Mouse (Mus musculus): ENCODE results near the gene Itgb8. TPM values are rescaled to one million over a fixed set of nuclear protein-coding genes. Genes with fewer than 3 reads are reported as not detected.

Itgb8 gene
- polyA plus RNA-seq, 1 experiment from 2014 or later, result 2.6 TPM

- Histone ChIP-seq H3K4me1 (replicated peaks) (no peaks in the 10 kb centered on the region), H3K4me3 (replicated peaks) (no peak overlapping the region), H3K36me3 (no peaks in the 10 kb centered on the region), H3K9ac (no peak overlapping the region), H3K27ac (no peak overlapping the region), H3K9me3 (no peaks in the 10 kb centered on the region), H3K4me2 (replicated peaks) (no peak overlapping the region), H3K27me3 (replicated peaks) (no peaks in the 10 kb centered on the region)
- ATAC-seq, result no peak
These were observed 8.2 kb downstream of the Itgb8 start for GRCm38 (mm10) chr12:119230444-119230843.

DNA sequence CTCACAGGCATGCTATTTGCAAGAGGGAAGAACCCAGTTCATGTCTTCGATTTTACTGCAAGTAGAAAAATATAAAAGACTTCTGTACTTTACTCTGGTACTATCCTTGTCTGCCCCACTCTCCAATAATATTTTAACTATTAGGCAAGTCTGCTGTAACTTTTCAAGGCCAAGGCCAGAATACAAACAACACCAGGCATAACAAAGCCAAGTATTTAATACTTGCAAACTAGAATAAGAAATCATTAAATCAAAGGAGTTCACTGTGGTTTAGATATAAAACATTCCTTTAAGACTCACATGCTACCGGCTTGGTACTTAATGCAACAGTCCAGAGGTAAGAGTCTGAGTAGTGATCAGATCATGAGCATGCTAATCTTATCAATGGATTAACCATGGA is 9.0 kb downstream of the Itgb8 start:
- H3K4me1 ChIP-seq (replicated peaks), result no peaks in the 10 kb centered on the region
- H3K4me3 ChIP-seq (replicated peaks), result no peak overlapping the region
- H3K36me3 ChIP-seq, result no peaks in the 10 kb centered on the region
- no peak overlapping the region for H3K27ac ChIP-seq
- ATAC-seq, result no peak
- 82% methylated on average over 2 of the region's 2 CpGs for WGBS
- H3K4me2 ChIP-seq (replicated peaks), result no peak overlapping the region
- H3K27me3 ChIP-seq (replicated peaks), result no peaks in the 10 kb centered on the region
- no peaks in the 10 kb centered on the region for H3K9me3 ChIP-seq
- H3K9ac ChIP-seq, result no peak overlapping the region

GRCm38 (mm10) chr12:119227898-119228297 is 10.7 kb downstream of the Itgb8 start:
- Histone ChIP-seq H3K4me2 (replicated peaks) (no peak overlapping the region), H3K4me3 (replicated peaks) (no peak overlapping the region), H3K9me3 (no peaks in the 10 kb centered on the region), H3K36me3 (no peaks in the 10 kb centered on the region), H3K4me1 (replicated peaks) (no peaks in the 10 kb centered on the region), H3K9ac (no peak overlapping the region), H3K27ac (no peak overlapping the region), H3K27me3 (replicated peaks) (no peaks in the 10 kb centered on the region)
- WGBS, result 70% methylated on average over 1 of the region's 1 CpGs
- ATAC-seq, result no peak

- Histone ChIP-seq H3K4me1 (replicated peaks) (no peaks in the 10 kb centered on the region), H3K9ac (no peak overlapping the region), H3K9me3 (no peaks in the 10 kb centered on the region), H3K27ac (no peak overlapping the region), H3K27me3 (replicated peaks) (no peaks in the 10 kb centered on the region), H3K36me3 (no peaks in the 10 kb centered on the region), H3K4me2 (replicated peaks) (no peak overlapping the region), H3K4me3 (replicated peaks) (no peak overlapping the region)
- no peak for ATAC-seq
These were observed 13.9 kb downstream of the Itgb8 start for GRCm38 (mm10) chr12:119224699-119225098.

GRCm38 (mm10) chr12:119219409-119219808 is 19.2 kb downstream of the Itgb8 start:
- Histone ChIP-seq H3K27me3 (replicated peaks) (no peaks in the 10 kb centered on the region), H3K9me3 (no peaks in the 10 kb centered on the region), H3K9ac (no peak overlapping the region), H3K4me2 (replicated peaks) (no peak overlapping the region), H3K27ac (no peak overlapping the region), H3K36me3 (no peaks in the 10 kb centered on the region), H3K4me1 (replicated peaks) (no peaks in the 10 kb centered on the region), H3K4me3 (replicated peaks) (no peak overlapping the region)
- 84% methylated on average over 1 of the region's 1 CpGs for WGBS
- no peak for ATAC-seq

DNA sequence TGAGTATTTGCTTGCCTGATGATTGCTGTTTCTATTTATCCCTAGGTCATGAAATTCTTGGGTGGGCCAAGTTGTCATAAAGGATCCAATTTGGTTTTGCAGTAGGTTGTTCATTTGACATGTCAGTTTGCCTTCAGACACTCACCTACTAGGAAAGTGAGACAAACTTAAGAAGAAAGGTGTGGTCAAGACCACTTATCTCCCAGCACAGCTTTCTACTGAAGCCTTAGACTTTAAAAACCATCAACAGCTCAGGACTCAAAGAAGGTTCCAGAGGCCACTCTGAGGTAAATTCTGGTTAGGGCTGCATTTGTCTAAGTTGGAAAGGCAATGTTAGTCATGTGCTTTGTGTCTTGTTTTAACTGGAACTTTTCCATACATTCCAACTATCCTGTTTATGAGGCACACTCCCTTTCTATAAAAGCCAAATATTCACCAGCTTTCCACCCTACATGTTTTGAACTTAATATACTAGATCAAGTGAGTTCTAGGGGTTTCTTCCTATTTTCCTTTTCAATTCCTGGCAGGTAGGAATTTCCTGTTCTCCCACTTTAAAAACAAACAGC is 20.8 kb downstream of the Itgb8 start:
- no peaks in the 10 kb centered on the region for H3K4me1 ChIP-seq (replicated peaks)
- no peaks in the 10 kb centered on the region for H3K36me3 ChIP-seq
- no peak overlapping the region for H3K9ac ChIP-seq
- no peaks in the 10 kb centered on the region for H3K27me3 ChIP-seq (replicated peaks)
- no peak overlapping the region for H3K27ac ChIP-seq
- ATAC-seq, result no peak
- H3K4me3 ChIP-seq (replicated peaks), result no peak overlapping the region
- no peak overlapping the region for H3K4me2 ChIP-seq (replicated peaks)
- H3K9me3 ChIP-seq, result no peaks in the 10 kb centered on the region

DNA sequence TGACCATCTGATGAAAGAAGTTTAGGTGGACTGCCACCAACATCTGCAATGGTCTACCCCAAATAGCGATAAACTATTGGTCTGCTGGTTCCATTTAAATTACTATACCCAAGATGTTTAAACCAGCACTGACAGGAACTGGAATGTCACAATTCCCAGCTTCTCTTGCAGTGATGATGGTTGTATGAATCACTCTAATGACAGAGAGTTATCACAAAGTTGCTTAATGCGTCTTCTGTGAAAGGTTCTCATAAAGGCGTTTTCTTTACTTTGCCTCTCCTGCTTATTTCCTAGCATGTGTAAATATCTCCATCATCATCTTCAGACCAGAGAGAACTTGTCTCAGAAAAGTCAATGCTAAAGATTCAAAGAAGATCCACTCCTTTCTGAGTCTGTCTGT is 23.4 kb downstream of the Itgb8 start:
- no peaks in the 10 kb centered on the region for H3K27me3 ChIP-seq (replicated peaks)
- H3K9ac ChIP-seq, result no peak overlapping the region
- H3K9me3 ChIP-seq, result no peaks in the 10 kb centered on the region
- no peak overlapping the region for H3K4me2 ChIP-seq (replicated peaks)
- WGBS, result 91% methylated on average over 3 of the region's 3 CpGs
- H3K36me3 ChIP-seq, result no peaks in the 10 kb centered on the region
- no peak overlapping the region for H3K4me3 ChIP-seq (replicated peaks)
- H3K27ac ChIP-seq, result no peak overlapping the region
- no peaks in the 10 kb centered on the region for H3K4me1 ChIP-seq (replicated peaks)
- no peak for ATAC-seq

DNA sequence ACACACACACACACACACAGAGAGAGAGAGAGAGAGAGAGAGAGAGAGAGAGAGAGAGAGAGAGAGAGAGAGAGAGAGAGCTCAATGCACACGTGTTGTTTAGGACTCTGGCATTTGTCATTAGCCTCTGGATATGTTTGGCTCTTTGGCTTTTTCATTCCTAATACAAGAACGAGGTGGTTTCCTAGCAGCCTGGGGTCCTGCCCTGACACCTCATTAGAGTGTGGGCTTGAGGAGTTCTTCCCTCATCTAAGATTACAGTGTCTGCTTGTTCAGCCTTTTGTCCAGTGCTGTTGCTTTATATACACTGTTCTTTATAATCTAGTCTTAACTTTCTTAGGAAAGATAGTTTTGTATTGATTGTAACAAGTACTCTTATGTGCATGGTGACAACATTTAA is 27.1 kb downstream of the Itgb8 start:
- Histone ChIP-seq H3K9me3 (no peaks in the 10 kb centered on the region), H3K4me3 (replicated peaks) (no peak overlapping the region), H3K9ac (no peak overlapping the region), H3K27ac (no peak overlapping the region), H3K4me2 (replicated peaks) (no peak overlapping the region), H3K27me3 (replicated peaks) (no peaks in the 10 kb centered on the region), H3K36me3 (no peaks in the 10 kb centered on the region), H3K4me1 (replicated peaks) (no peaks in the 10 kb centered on the region)
- 40% methylated on average over 2 of the region's 2 CpGs for WGBS
- ATAC-seq, result no peak

DNA sequence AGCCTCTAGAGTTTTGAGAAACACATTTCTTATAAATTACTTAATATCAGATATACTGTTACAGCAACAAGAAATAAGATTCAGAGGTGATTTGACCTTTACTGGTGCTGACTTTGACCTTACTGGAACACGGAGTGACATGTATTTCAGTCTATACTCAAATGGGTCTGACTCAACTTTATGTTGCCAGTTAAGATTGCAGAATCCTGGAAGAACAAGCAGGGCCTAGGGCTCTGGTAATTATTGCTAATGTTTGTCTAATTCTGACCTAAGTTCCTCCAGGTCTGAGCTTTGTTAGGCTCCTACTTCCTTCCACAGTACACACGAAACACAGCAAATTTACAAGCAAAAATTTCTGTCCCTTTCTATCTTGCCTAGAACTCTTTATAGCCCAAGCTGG is 28.0 kb downstream of the Itgb8 start:
- WGBS, result 90% methylated on average over 2 of the region's 2 CpGs
- Histone ChIP-seq H3K9ac (no peak overlapping the region), H3K9me3 (no peaks in the 10 kb centered on the region), H3K4me3 (replicated peaks) (no peak overlapping the region), H3K27ac (no peak overlapping the region), H3K4me1 (replicated peaks) (no peaks in the 10 kb centered on the region), H3K27me3 (replicated peaks) (no peaks in the 10 kb centered on the region), H3K36me3 (no peaks in the 10 kb centered on the region), H3K4me2 (replicated peaks) (no peak overlapping the region)
- ATAC-seq, result no peak

- H3K4me2 ChIP-seq (replicated peaks), result no peak overlapping the region
- no peak overlapping the region for H3K4me3 ChIP-seq (replicated peaks)
- H3K27me3 ChIP-seq (replicated peaks), result no peaks in the 10 kb centered on the region
- no peaks in the 10 kb centered on the region for H3K36me3 ChIP-seq
- no peaks in the 10 kb centered on the region for H3K9me3 ChIP-seq
- no peak for ATAC-seq
- 82% methylated on average over 1 of the region's 1 CpGs for WGBS
- no peak overlapping the region for H3K9ac ChIP-seq
- H3K4me1 ChIP-seq (replicated peaks), result no peaks in the 10 kb centered on the region
- H3K27ac ChIP-seq, result no peak overlapping the region
These were observed 28.6 kb downstream of the Itgb8 start for GRCm38 (mm10) chr12:119210073-119210425.

DNA sequence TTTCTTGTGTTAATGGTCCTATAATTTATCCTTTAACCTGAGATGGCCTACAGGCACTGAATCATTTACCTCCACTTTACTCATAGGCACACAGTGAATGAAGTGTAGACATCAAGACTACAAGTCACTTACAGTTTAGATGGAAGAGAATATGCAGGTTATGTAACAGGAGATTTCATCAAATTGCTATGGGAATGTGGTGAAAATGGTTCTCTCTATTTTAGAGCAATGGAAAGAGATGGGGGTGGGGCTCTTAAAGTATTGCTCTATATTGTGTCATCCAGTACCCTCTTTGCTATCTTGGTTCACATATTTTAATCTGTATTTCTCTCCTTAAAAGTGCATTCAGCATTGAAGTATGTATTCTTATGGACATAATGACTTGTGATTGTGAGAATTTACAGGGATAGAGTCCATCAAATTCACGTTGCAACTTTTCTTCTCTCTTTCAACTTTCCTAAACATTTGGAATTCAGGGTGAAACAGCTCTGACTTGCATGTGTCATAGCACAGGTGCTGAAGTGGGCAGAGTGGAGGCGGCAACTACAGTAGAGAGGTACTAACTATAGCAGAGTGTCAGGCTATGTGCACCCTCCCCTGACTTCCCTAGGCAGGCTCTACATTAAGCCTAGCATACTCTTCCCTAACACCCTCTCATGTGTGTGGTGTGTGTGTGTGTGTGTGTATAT is 29.1 kb downstream of the Itgb8 start:
- no peak overlapping the region for H3K4me3 ChIP-seq (replicated peaks)
- no peaks in the 10 kb centered on the region for H3K36me3 ChIP-seq
- H3K27ac ChIP-seq, result no peak overlapping the region
- H3K9me3 ChIP-seq, result no peaks in the 10 kb centered on the region
- no peaks in the 10 kb centered on the region for H3K27me3 ChIP-seq (replicated peaks)
- H3K9ac ChIP-seq, result no peak overlapping the region
- no peaks in the 10 kb centered on the region for H3K4me1 ChIP-seq (replicated peaks)
- ATAC-seq, result no peak
- WGBS, result 83% methylated on average over 2 of the region's 2 CpGs
- no peak overlapping the region for H3K4me2 ChIP-seq (replicated peaks)

DNA sequence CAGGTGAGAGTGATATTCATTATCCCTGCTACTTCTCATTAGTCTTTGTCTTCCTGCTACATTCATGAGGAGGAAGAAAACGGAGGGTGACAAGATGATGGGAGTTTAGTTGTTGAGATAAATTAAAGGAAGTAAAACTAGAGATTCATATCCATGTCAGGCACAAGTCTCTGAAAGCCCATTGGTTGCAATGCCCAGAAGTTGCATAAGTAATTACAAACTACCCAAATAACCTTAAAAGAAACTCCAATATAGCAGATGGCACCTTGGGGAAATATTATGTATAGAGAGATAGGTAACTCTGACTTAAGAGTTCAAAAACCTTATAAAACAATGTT is 31.2 kb downstream of the Itgb8 start:
- H3K4me3 ChIP-seq (replicated peaks), result no peak overlapping the region
- no peak overlapping the region for H3K27ac ChIP-seq
- 66% methylated on average over 1 of the region's 1 CpGs for WGBS
- no peaks in the 10 kb centered on the region for H3K36me3 ChIP-seq
- H3K27me3 ChIP-seq (replicated peaks), result no peaks in the 10 kb centered on the region
- no peak for ATAC-seq
- no peaks in the 10 kb centered on the region for H3K4me1 ChIP-seq (replicated peaks)
- no peaks in the 10 kb centered on the region for H3K9me3 ChIP-seq
- H3K9ac ChIP-seq, result no peak overlapping the region
- no peak overlapping the region for H3K4me2 ChIP-seq (replicated peaks)

GRCm38 (mm10) chr12:119206711-119207463 is 31.7 kb downstream of the Itgb8 start:
- H3K9ac ChIP-seq, result no peak overlapping the region
- no peaks in the 10 kb centered on the region for H3K27me3 ChIP-seq (replicated peaks)
- H3K4me1 ChIP-seq (replicated peaks), result no peaks in the 10 kb centered on the region
- 73% methylated on average over 6 of the region's 6 CpGs for WGBS
- H3K4me2 ChIP-seq (replicated peaks), result no peak overlapping the region
- no peak overlapping the region for H3K4me3 ChIP-seq (replicated peaks)
- no peaks in the 10 kb centered on the region for H3K36me3 ChIP-seq
- H3K9me3 ChIP-seq, result no peaks in the 10 kb centered on the region
- ATAC-seq, result no peak
- no peak overlapping the region for H3K27ac ChIP-seq
